Mouse (Mus musculus): ENCODE results near the gene Tcf3. TPM values are rescaled to one million over a fixed set of nuclear protein-coding genes. Genes with fewer than 3 reads are reported as not detected.
A peak's percentile ranks its signal among the peaks of the same experiment; 100 is the strongest.

Tcf3 gene
- polyA plus RNA-seq (2016; fragmentation: Nextera tagmentation; extraction: Ambion mirVana) = 203 and 205 TPM in 2 replicates

- Histone ChIP-seq H3K9ac (peak within 1 kb of the TSS; percentile 99), H3K36me3 (replicated peaks) (peaks cover 24% of the 10 kb centered on the region), H3K9me3 (no peaks in the 10 kb centered on the region), H3K4me1 (peaks cover 31% of the 10 kb centered on the region), H3K27ac (peak within 1 kb of the TSS; percentile 96), H3K27me3 (peaks cover 6% of the 10 kb centered on the region; the same call in 1 of the 2 replicates), H3K4me2 (peak within 1 kb of the TSS; percentile 88), H3K4me3 (replicated peaks) (peak within 1 kb of the TSS; percentile 99)
- WGBS = under 1% methylated on average over 60 of the region's 61 CpGs
- peak; percentile 92 for ATAC-seq (ENCODE audit: low FRiP score)
Observed at GRCm38 (mm10) chr10:80433513-80434232, at the start of gene Tcf3. TSS of gene Tcf3 (minus strand) at chr10:80433647.

DNA sequence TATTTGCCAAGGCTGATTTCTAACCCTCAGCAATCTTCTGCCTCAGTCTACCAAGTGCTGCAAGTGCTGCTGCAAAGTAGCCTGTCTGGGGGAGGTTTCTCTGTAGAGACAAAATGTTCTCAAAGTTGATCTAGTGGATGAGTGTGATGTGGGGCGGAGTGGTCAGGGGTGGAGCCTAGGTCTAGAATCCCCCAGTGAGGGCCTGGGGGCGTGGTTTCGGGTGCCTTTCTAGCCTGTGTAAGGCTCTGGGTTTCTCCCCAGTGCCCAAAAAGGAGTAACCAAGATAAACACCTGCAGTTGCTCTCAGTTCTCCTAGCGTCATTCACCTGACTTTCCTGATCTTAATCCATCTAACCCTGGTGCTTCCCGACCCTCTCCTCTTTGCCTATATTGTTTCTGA, 47.6 kb upstream of the Tcf3 start:
- WGBS = 7% methylated on average over 5 of the region's 5 CpGs
- Histone ChIP-seq H3K4me2 (no peak overlapping the region), H3K9me3 (no peaks in the 10 kb centered on the region), H3K4me1 (peaks cover 16% of the 10 kb centered on the region), H3K4me3 (replicated peaks) (no peak overlapping the region), H3K27ac (no peak overlapping the region), H3K36me3 (replicated peaks) (no peaks in the 10 kb centered on the region), H3K9ac (no peak overlapping the region), H3K27me3 (peaks cover 63% of the 10 kb centered on the region)
- no peak for ATAC-seq (ENCODE audit: low FRiP score)

DNA sequence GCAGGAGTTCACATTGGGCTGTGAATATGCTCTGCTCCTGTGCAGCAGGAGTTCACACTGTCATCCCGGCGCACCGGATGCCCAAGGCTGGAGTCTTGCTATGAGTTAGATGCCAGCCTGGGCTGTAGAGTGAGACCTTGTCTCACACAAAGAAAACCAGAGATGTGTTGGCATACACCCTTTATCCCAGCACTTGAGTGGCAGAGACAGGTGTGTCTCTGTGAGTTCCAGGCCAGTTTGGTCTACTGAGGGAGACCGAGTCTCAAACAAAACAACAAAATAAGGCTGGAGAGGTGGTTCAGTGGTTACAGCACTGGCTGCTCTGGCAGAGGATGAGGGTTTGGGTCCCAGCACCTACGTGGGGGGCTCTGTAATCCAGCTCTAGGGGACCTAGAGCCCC, 45.1 kb upstream of the Tcf3 start:
- H3K27me3 ChIP-seq = peaks cover 47% of the 10 kb centered on the region
- no peak overlapping the region for H3K4me3 ChIP-seq (replicated peaks)
- no peak for ATAC-seq (ENCODE audit: low FRiP score)
- H3K9me3 ChIP-seq = no peaks in the 10 kb centered on the region
- no peaks in the 10 kb centered on the region for H3K36me3 ChIP-seq (replicated peaks)
- no peak overlapping the region for H3K4me2 ChIP-seq
- H3K4me1 ChIP-seq = peaks cover 19% of the 10 kb centered on the region
- 72% methylated on average over 5 of the region's 5 CpGs for WGBS
- no peak overlapping the region for H3K9ac ChIP-seq
- H3K27ac ChIP-seq = no peak overlapping the region

DNA sequence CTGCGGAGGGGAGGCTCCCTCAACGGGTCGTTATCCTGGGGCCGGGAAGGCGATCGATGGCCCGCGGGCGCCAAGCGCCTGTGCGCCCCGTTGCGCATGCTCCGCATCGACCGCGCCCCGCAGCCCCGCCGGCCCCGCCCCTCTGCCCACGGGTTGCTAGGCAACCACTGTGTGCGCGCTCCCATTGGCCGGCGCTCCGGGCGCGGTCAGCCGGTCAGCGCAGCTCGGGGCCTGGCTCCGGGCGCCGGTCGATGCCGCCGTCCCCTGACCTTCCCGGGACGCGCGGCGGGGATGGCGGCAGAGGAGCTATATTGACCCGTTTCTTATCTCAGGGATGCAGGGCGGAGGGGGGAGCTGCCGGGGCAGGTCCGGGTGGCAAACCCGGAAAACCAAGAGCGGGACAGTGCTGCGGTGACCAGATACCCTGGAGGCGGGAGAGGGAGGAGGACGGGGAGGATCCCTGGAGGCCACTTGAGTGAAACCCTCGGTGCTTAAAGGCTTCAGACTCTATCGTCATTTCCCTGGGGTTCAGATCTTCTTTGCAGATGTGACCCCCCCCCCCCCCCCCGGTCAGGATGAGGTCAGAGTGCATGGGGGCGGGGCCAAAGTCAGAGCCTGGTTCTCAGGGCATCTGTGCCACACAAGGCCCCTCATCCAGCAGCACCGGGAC, 42.0 kb upstream of the Tcf3 start:
- Histone ChIP-seq H3K9ac (peak overlapping the region; percentile 52), H3K9me3 (no peaks in the 10 kb centered on the region), H3K4me1 (peaks cover 10% of the 10 kb centered on the region; the same call in 1 of the 2 replicates), H3K27ac (peak overlapping the region; percentile 63), H3K4me3 (replicated peaks) (peak overlapping the region; percentile 52), H3K4me2 (peak overlapping the region; percentile 79), H3K27me3 (peaks cover 50% of the 10 kb centered on the region), H3K36me3 (replicated peaks) (no peaks in the 10 kb centered on the region)
- under 1% methylated on average over 57 of the region's 58 CpGs for WGBS
- ATAC-seq (ENCODE audit: low FRiP score) = peak; percentile 92

GRCm38 (mm10) chr10:80465066-80465465, 31.6 kb upstream of the Tcf3 start:
- Histone ChIP-seq H3K4me1 (peaks cover 4% of the 10 kb centered on the region; the same call in 1 of the 2 replicates), H3K4me2 (no peak overlapping the region), H3K36me3 (replicated peaks) (no peaks in the 10 kb centered on the region), H3K4me3 (replicated peaks) (no peak overlapping the region), H3K9ac (no peak overlapping the region), H3K27ac (no peak overlapping the region), H3K27me3 (peaks cover 32% of the 10 kb centered on the region), H3K9me3 (no peaks in the 10 kb centered on the region)
- no peak for ATAC-seq (ENCODE audit: low FRiP score)
- WGBS = 57% methylated on average over 5 of the region's 5 CpGs

DNA sequence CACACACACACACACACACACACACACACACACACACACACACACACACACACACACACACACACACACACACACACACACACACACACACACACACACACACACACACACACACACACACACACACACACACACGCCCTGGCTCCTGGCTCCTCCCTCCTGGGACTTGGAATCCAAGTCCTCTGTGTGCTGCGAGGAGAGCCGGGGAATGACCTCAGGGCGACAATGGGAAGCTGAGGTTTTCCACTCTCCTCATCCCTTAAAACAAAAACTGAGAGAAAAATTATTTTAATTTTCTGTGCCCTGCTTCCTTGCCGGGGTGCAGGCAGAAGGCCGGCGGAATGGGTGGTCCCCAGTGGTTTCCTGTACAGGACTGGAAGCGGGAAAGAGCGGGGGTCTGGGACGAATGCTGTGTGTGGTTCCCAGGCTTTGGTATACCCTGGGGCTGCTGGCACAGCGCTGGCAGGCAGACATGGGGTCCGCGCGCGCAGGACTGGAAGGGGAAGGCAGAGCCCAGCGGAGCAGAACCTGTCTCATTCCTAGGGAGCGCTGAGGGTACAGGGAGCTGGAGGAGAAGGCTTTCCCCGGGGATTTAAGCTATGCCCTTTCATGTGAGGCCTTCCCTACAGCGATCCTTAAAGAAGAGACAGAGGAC, 31.1 kb upstream of the Tcf3 start:
- H3K9me3 ChIP-seq = no peaks in the 10 kb centered on the region
- 0 out of 2 replicates have a peak overlapping the region, but pooled peaks have one; percentile 9 for H3K4me3 ChIP-seq (replicated peaks)
- H3K27ac ChIP-seq = no peak overlapping the region
- H3K27me3 ChIP-seq = peaks cover 27% of the 10 kb centered on the region
- peak overlapping the region; percentile 11 for H3K4me2 ChIP-seq
- peaks cover 4% of the 10 kb centered on the region; the same call in 1 of the 2 replicates for H3K4me1 ChIP-seq
- 0 out of 2 replicates have a peak overlapping the region, but pooled peaks have one; percentile 18 for H3K9ac ChIP-seq
- no peaks in the 10 kb centered on the region for H3K36me3 ChIP-seq (replicated peaks)
- 6% methylated on average over 19 of the region's 19 CpGs for WGBS
- no peak for ATAC-seq (ENCODE audit: low FRiP score)

- no peaks in the 10 kb centered on the region for H3K36me3 ChIP-seq (replicated peaks)
- 78% methylated on average over 7 of the region's 7 CpGs for WGBS
- H3K4me1 ChIP-seq = peaks cover 4% of the 10 kb centered on the region; the same call in 1 of the 2 replicates
- H3K4me2 ChIP-seq = no peak overlapping the region
- no peak overlapping the region for H3K4me3 ChIP-seq (replicated peaks)
- peaks cover 21% of the 10 kb centered on the region; the same call in 1 of the 2 replicates for H3K27me3 ChIP-seq
- no peaks in the 10 kb centered on the region for H3K9me3 ChIP-seq
- H3K27ac ChIP-seq = no peak overlapping the region
- no peak overlapping the region for H3K9ac ChIP-seq
- ATAC-seq (ENCODE audit: low FRiP score) = no peak
Observed at GRCm38 (mm10) chr10:80461346-80461745, 27.9 kb upstream of the Tcf3 start.

DNA sequence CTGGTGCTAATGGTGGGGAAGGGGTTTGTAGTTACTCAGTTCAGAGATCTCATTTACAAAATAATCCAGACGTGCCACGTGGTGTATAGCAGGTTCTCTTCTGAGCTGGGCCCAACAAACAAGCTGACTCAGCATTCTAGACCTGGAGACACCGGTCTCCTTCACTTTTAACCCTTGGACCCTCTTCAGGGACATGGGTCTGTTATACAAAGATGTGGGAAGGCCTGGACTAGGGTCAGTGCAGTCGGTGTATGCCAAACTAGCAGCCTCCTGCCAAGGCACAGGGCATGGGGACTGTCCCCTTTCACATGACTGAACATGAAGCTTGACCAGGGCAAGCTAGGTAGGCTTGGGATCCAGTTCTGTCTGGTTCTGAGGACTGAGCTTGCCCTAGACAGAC, 26.9 kb upstream of the Tcf3 start:
- 73% methylated on average over 4 of the region's 4 CpGs for WGBS
- ATAC-seq (ENCODE audit: low FRiP score) = no peak
- Histone ChIP-seq H3K36me3 (replicated peaks) (no peaks in the 10 kb centered on the region), H3K9me3 (no peaks in the 10 kb centered on the region), H3K4me3 (replicated peaks) (no peak overlapping the region), H3K27me3 (peaks cover 17% of the 10 kb centered on the region; the same call in 1 of the 2 replicates), H3K27ac (no peak overlapping the region), H3K9ac (no peak overlapping the region), H3K4me2 (no peak overlapping the region), H3K4me1 (peaks cover 4% of the 10 kb centered on the region; the same call in 1 of the 2 replicates)

GRCm38 (mm10) chr10:80459671-80460070, 26.2 kb upstream of the Tcf3 start:
- ATAC-seq (ENCODE audit: low FRiP score) = no peak
- Histone ChIP-seq H3K27ac (no peak overlapping the region), H3K9me3 (no peaks in the 10 kb centered on the region), H3K4me1 (peaks cover 2% of the 10 kb centered on the region; the same call in 1 of the 2 replicates), H3K9ac (no peak overlapping the region), H3K4me2 (no peak overlapping the region), H3K27me3 (peaks cover 16% of the 10 kb centered on the region; the same call in 1 of the 2 replicates), H3K36me3 (replicated peaks) (no peaks in the 10 kb centered on the region), H3K4me3 (replicated peaks) (no peak overlapping the region)
- WGBS = 91% methylated on average over 10 of the region's 11 CpGs

- no peak overlapping the region for H3K4me3 ChIP-seq (replicated peaks)
- H3K4me1 ChIP-seq = no peaks in the 10 kb centered on the region
- no peaks in the 10 kb centered on the region for H3K9me3 ChIP-seq
- no peaks in the 10 kb centered on the region for H3K36me3 ChIP-seq (replicated peaks)
- WGBS = 93% methylated on average over 10 of the region's 10 CpGs
- ATAC-seq (ENCODE audit: low FRiP score) = no peak
- H3K4me2 ChIP-seq = no peak overlapping the region
- peaks cover 13% of the 10 kb centered on the region; the same call in 1 of the 2 replicates for H3K27me3 ChIP-seq
- H3K27ac ChIP-seq = no peak overlapping the region
- no peak overlapping the region for H3K9ac ChIP-seq
Observed at GRCm38 (mm10) chr10:80459236-80459635, 25.8 kb upstream of the Tcf3 start.

DNA sequence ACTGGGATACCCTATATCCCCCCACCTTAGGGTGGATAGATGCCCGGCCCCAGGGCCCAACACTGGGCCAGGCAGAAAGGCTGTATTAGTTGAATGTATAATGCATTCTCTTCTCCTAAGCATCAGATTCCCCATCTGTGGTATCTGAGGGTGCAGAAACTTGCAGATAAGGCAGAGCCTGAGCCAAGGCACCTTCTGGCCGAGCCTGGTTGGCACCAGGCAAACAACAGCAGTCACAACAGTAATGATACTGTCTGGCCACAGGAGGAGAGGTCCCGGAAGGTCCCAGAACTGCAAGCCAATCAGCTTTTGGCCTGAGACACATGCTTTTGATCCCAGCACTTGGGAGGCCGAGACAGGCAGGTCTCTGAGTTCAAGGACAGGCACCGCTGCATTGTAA, 22.2 kb upstream of the Tcf3 start:
- ATAC-seq (ENCODE audit: low FRiP score) = no peak

DNA sequence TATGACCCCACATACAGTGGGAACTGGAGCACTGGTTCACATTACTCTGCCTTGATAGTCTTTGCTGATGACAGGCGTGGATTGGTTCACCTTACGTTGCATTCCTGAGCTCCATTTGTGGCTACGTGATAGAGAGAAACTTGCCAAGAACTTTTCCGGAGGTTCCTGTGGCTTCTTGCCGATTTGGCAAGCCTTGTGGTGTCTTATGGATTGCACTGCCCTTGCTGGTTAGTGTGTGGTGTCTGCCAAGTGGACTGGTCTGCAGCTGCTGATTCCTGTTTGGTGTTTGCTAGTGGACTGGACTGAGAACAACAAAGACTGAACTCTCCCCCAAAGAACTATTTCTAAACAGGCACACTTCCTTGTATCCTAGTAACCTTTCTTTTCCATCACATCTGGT, 21.3 kb upstream of the Tcf3 start:
- Histone ChIP-seq H3K4me2 (no peak overlapping the region), H3K27me3 (peaks cover 22% of the 10 kb centered on the region), H3K27ac (no peak overlapping the region), H3K9ac (no peak overlapping the region), H3K36me3 (replicated peaks) (no peaks in the 10 kb centered on the region), H3K4me3 (replicated peaks) (no peak overlapping the region), H3K9me3 (no peaks in the 10 kb centered on the region), H3K4me1 (no peaks in the 10 kb centered on the region)
- WGBS = 88% methylated on average over 5 of the region's 5 CpGs
- no peak for ATAC-seq (ENCODE audit: low FRiP score)

More for the DNA sequence above, 22.2 kb upstream of the Tcf3 start:
- Histone ChIP-seq H3K4me2 (no peak overlapping the region), H3K36me3 (replicated peaks) (no peaks in the 10 kb centered on the region), H3K27ac (no peak overlapping the region), H3K4me3 (replicated peaks) (no peak overlapping the region), H3K4me1 (no peaks in the 10 kb centered on the region), H3K9me3 (no peaks in the 10 kb centered on the region), H3K27me3 (peaks cover 18% of the 10 kb centered on the region), H3K9ac (no peak overlapping the region)
- WGBS = 84% methylated on average over 5 of the region's 5 CpGs

Data from forebrain, embryonic 12.5 days (tissue).